Mouse (Mus musculus): Measurements from ENCODE around the gene Stab1.

DNA sequence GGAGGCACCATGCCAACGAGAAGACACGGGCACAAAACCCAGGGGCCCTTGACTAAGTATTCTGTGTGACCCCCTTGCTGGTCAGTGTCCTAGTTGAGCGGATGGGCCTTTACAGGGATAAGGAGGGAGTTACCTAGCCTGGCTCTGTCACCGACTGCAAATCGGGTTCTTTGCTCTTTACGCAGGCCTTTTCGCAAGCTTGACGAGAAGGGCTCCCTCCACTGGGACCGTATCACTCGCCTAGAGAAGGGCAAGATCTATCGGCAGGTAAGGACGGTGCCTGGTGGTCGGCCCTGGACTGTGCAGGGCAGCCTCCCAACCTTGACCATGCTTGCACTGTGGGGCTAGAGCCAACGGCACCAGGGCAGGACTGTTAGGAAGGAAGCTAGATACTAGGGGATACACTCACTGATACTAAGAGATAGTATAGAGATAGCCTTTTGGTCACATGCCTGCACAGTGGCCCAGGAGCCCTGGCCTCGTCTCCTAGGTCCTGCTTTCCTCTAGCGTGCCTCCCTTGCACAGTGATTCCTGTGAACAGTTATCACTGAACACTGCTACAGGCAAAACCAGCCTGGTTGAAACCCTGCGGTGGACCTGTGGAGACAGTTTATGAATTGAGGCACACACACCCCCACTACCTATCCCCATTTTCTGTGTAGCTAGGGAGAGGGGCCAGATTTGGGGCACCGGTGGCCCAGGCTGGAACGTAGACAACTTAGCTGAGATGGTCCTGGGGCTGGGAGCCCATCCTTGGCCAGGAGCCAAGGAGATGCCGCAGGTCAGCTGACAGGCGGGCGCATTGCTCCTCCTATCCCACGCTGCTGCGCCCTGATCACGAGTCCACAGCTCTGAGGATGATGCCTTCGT, 31.8 kb downstream of the Stab1 start:
- TF ChIP-seq CTCF (IDR thresholded peaks at IDR 0.05; ENCODE audit: low read depth) (no peak), EP300 (IDR thresholded peaks at IDR 0.05; ENCODE audit: low read depth) (no peak)

Data from heart, postnatal 0 days (tissue).